Mouse (Mus musculus): ENCODE measurements at regions not wholly inside any gene's neighbourhood (a gene's known extent, or its start where the extent isn't known, plus 50 kb on each side); places are given as distances from the start of the nearest gene placed in this dataset.
A peak's percentile ranks its signal among the peaks of the same experiment; 100 is the strongest.

DNA sequence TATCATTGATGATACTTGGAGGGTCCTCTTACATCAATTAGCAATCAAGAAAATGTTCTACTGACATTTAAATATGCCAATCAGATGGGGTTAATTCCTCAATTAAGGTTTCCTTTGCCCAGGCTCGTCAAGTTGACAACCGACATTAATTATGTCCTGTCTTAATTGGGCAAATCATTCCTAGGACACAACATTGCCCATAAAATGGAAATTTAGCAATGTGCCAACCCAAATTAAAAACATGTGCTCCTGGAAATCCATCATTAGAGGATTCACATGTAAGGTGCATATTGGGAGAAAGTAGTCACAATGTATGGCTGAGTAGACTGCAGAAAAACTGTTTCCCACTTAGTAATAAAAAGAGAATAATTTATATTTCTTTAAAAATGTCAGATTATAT, 483.6 kb upstream of the B430305J03Rik start:
- Histone ChIP-seq H3K27me3 (ENCODE audit: control insufficient read depth, insufficient read depth, low read length) (no peaks in the 10 kb centered on the region), H3K27ac (ENCODE audit: insufficient read depth, low read length) (no peak overlapping the region), H3K4me3 (replicated peaks; ENCODE audit: insufficient read depth, low read depth, low read length) (no peak overlapping the region), H3K4me1 (ENCODE audit: control insufficient read depth, insufficient read depth, low read length) (no peaks in the 10 kb centered on the region)
- no peak for TF ChIP-seq CTCF (IDR thresholded peaks at IDR 0.05; ENCODE audit: borderline replicate concordance, insufficient read depth, low read depth, low read length)
- TF ChIP-seq POLR2A (IDR thresholded peaks at IDR 0.05; ENCODE audit: borderline replicate concordance, insufficient read depth, low read length), result no peak
- no peak for DNase-seq
- 46% methylated on average over 2 of the region's 2 CpGs for WGBS

GRCm38 (mm10) chr3:61846703-61847102, 481.0 kb upstream of the B430305J03Rik start:
- 19% methylated on average over 3 of the region's 3 CpGs for WGBS
- Histone ChIP-seq H3K4me1 (ENCODE audit: control insufficient read depth, insufficient read depth, low read length) (no peaks in the 10 kb centered on the region), H3K27ac (ENCODE audit: insufficient read depth, low read length) (no peak overlapping the region), H3K27me3 (ENCODE audit: control insufficient read depth, insufficient read depth, low read length) (no peaks in the 10 kb centered on the region), H3K4me3 (replicated peaks; ENCODE audit: insufficient read depth, low read depth, low read length) (no peak overlapping the region)
- no peak for TF ChIP-seq CTCF (IDR thresholded peaks at IDR 0.05; ENCODE audit: borderline replicate concordance, insufficient read depth, low read depth, low read length)
- no peak for TF ChIP-seq POLR2A (IDR thresholded peaks at IDR 0.05; ENCODE audit: borderline replicate concordance, insufficient read depth, low read length)
- peak in 1 of 2 experiments; percentile 7 for DNase-seq

DNA sequence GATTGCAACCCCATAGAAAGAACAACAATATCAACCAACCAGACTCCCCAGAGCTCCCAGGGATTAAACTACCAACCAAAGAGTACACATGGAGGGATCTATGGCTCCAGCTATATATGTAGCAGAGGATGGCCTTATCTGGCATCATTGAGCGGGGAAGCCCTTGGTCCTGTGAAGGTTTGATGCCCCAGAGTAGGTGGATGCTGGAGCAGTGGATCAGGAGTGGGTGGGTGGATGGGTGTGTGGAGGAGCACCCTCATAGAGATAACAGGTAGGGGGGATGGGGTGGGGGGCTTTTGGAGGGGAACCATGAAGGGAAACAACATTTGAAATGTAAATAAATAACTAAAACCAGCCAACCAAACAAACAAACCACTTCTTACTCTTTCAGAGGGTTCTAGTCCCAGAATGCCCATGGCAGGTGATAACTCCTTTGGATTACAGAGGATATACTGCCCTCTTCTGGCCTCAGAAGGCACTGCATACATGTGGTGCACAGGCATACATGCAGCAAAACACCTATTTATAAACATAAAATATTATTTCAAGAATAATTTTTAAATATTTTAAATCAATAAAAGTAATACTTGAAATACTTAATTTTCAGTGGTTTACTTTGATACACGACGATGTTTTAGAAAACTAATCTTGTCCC, 473.7 kb upstream of the B430305J03Rik start:
- no peak overlapping the region for H3K27ac ChIP-seq (ENCODE audit: insufficient read depth, low read length)
- no peak for DNase-seq
- H3K27me3 ChIP-seq (ENCODE audit: control insufficient read depth, insufficient read depth, low read length), result no peaks in the 10 kb centered on the region
- H3K4me1 ChIP-seq (ENCODE audit: control insufficient read depth, insufficient read depth, low read length), result no peaks in the 10 kb centered on the region
- TF ChIP-seq POLR2A (IDR thresholded peaks at IDR 0.05; ENCODE audit: borderline replicate concordance, insufficient read depth, low read length) (no peak), CTCF (IDR thresholded peaks at IDR 0.05; ENCODE audit: borderline replicate concordance, insufficient read depth, low read depth, low read length) (0 out of 2 replicates have a peak, but pooled peaks have one; percentile 15)
- no peak overlapping the region for H3K4me3 ChIP-seq (replicated peaks; ENCODE audit: insufficient read depth, low read depth, low read length)
- WGBS, result 71% methylated on average over 3 of the region's 3 CpGs

DNA sequence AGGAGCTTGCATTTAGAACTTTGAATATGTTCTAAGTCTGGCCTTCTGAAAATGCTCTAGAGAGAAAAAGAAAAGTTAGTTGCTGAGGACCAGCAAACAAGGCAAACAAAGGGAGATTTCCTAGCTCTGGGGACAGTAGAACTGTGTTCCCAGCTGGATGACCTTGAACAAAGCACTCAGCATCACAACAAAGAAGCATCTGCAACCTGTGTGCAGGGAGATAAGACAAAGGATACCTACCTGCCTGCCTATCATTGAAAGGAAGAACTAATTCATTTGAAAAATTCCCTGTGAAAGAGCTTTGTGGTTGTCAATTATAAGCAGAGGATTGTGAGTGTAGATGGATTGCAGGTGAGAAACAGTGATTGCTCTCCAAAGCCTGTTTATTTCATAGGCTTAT, 451.1 kb upstream of the B430305J03Rik start:
- Histone ChIP-seq H3K4me1 (ENCODE audit: control insufficient read depth, insufficient read depth, low read length) (no peaks in the 10 kb centered on the region), H3K4me3 (replicated peaks; ENCODE audit: insufficient read depth, low read depth, low read length) (no peak overlapping the region), H3K27ac (ENCODE audit: insufficient read depth, low read length) (no peak overlapping the region), H3K27me3 (ENCODE audit: control insufficient read depth, insufficient read depth, low read length) (no peaks in the 10 kb centered on the region)
- TF ChIP-seq CTCF (IDR thresholded peaks at IDR 0.05; ENCODE audit: borderline replicate concordance, insufficient read depth, low read depth, low read length) (no peak), POLR2A (IDR thresholded peaks at IDR 0.05; ENCODE audit: borderline replicate concordance, insufficient read depth, low read length) (no peak)
- no peak for DNase-seq

DNA sequence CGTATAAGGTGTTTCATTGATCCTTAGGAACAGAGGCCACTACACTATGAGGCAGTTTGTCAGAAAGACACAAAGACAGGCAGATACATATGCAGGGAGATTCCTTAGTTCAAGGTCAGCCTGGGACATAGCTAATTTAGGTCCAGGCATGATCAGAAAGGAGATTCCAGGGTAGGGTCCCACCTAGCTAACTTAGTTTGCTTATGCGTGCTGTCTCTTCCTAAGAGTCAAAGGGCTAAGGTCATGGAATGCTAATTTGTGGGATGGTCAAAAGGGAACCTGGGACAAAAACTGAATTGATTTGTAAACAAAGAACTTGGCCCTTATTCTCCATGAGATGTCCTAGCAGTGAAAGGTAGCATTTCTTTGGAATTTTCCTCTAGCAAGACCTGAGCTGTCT, 430.3 kb upstream of the B430305J03Rik start:
- no peak for TF ChIP-seq POLR2A (IDR thresholded peaks at IDR 0.05; ENCODE audit: borderline replicate concordance, insufficient read depth, low read length)
- TF ChIP-seq CTCF (IDR thresholded peaks at IDR 0.05; ENCODE audit: borderline replicate concordance, insufficient read depth, low read depth, low read length), result no peak
- H3K4me3 ChIP-seq (replicated peaks; ENCODE audit: insufficient read depth, low read depth, low read length), result no peak overlapping the region
- H3K27ac ChIP-seq (ENCODE audit: insufficient read depth, low read length), result no peak overlapping the region
- 75% methylated on average over 2 of the region's 2 CpGs for WGBS
- DNase-seq, result no peak
- no peaks in the 10 kb centered on the region for H3K4me1 ChIP-seq (ENCODE audit: control insufficient read depth, insufficient read depth, low read length)
- no peaks in the 10 kb centered on the region for H3K27me3 ChIP-seq (ENCODE audit: control insufficient read depth, insufficient read depth, low read length)

DNA sequence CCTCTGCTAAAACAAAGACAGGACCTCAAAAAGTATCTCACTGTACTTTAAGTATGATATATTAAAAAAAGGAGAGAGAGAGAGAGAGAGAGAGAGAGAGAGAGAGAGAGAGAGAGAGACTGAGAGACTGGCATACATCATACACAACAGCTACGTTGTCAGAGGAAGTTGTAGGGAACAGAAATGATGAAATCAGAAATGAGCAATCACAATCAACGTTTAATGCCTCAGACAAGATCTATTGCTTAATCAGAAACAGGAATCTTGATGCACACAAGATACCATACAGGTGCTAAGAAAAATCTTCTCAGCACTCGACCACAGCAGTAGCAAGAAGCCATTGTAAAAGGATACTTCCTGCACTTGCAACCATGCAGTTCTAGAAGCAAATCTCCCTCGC, 424.9 kb upstream of the B430305J03Rik start:
- TF ChIP-seq POLR2A (IDR thresholded peaks at IDR 0.05; ENCODE audit: borderline replicate concordance, insufficient read depth, low read length) (no peak), CTCF (IDR thresholded peaks at IDR 0.05; ENCODE audit: borderline replicate concordance, insufficient read depth, low read depth, low read length) (no peak)
- DNase-seq, result no peak
- H3K4me1 ChIP-seq (ENCODE audit: control insufficient read depth, insufficient read depth, low read length), result no peaks in the 10 kb centered on the region
- WGBS, result 77% methylated on average over 4 of the region's 4 CpGs
- no peaks in the 10 kb centered on the region for H3K27me3 ChIP-seq (ENCODE audit: control insufficient read depth, insufficient read depth, low read length)
- no peak overlapping the region for H3K4me3 ChIP-seq (replicated peaks; ENCODE audit: insufficient read depth, low read depth, low read length)
- no peak overlapping the region for H3K27ac ChIP-seq (ENCODE audit: insufficient read depth, low read length)

Measured in cerebellum, adult 2 months (tissue).